Mouse (Mus musculus) ES-Bruce4 (cell line): Measurements from ENCODE around the gene C130050O18Rik. TPM values are rescaled to one million over a fixed set of nuclear protein-coding genes. Genes with fewer than 3 reads are reported as not detected.

Source experiments
- H3K27ac ChIP-seq: 2 replicates; pipeline ENCODE4 v1.5.1; 2012; ENCODE audit warnings: low read length, inconsistent platforms; ENCODE audit not compliant: insufficient read depth
- H3K27me3 ChIP-seq: 2 replicates; pipeline ENCODE4 v1.6.1; 2012; ENCODE audit warnings: mild to moderate bottlenecking, low read length, inconsistent platforms; ENCODE audit not compliant: control insufficient read depth, poor library complexity, insufficient read depth, severe bottlenecking
- H3K36me3 ChIP-seq: 2 replicates; pipeline ENCODE4 v1.6.1; 2012; ENCODE audit warnings: inconsistent platforms, mild to moderate bottlenecking, low read length, moderate library complexity; ENCODE audit not compliant: control insufficient read depth, poor library complexity, insufficient read depth, severe bottlenecking
- H3K4me1 ChIP-seq: one replicate; pipeline ENCODE4 v1.8.1; 2011; ENCODE audit warnings: low read length; ENCODE audit not compliant: control insufficient read depth, insufficient read depth
- H3K4me3 ChIP-seq: 2 replicates; pipeline ENCODE4 v1.5.1; 2011; ENCODE audit warnings: low read depth, mild to moderate bottlenecking, low read length
- H3K9ac ChIP-seq: 2 replicates; pipeline ENCODE4 v1.6.1; 2012; ENCODE audit warnings: low read depth, mild to moderate bottlenecking, inconsistent platforms; ENCODE audit not compliant: poor library complexity, severe bottlenecking
- H3K9me3 ChIP-seq: replicated peaks from 2 replicates; pipeline ENCODE4 v1.6.1; 2012; ENCODE audit warnings: mild to moderate bottlenecking, low read length, inconsistent platforms; ENCODE audit not compliant: control insufficient read depth, poor library complexity, insufficient read depth, severe bottlenecking
- CTCF ChIP-seq: IDR thresholded peaks from one replicate; pipeline ENCODE4 v1.8.1; 2011; ENCODE audit warnings: low read depth, low read length
- EP300 ChIP-seq: IDR thresholded peaks from 2 replicates; pipeline ENCODE4 v1.6.1; 2011; ENCODE audit warnings: low read depth, low read length; ENCODE audit not compliant: insufficient read depth
- POLR2A ChIP-seq: IDR thresholded peaks from one replicate; pipeline ENCODE4 v1.8.1; 2011; ENCODE audit warnings: low read length; ENCODE audit not compliant: insufficient read depth
- polyA plus RNA-seq: library from polyadenylated mRNA; stranded (reverse); fragments of >200 nt; gene quantifications from 2 replicates; pipeline ENCODE4 v1.2.4, GENCODE M21; 2011; ENCODE audit warnings: low read depth; ENCODE audit not compliant: missing spikeins, insufficient read depth, insufficient read length

C130050O18Rik gene
- polyA plus RNA-seq, 1 experiment: not detected

DNA sequence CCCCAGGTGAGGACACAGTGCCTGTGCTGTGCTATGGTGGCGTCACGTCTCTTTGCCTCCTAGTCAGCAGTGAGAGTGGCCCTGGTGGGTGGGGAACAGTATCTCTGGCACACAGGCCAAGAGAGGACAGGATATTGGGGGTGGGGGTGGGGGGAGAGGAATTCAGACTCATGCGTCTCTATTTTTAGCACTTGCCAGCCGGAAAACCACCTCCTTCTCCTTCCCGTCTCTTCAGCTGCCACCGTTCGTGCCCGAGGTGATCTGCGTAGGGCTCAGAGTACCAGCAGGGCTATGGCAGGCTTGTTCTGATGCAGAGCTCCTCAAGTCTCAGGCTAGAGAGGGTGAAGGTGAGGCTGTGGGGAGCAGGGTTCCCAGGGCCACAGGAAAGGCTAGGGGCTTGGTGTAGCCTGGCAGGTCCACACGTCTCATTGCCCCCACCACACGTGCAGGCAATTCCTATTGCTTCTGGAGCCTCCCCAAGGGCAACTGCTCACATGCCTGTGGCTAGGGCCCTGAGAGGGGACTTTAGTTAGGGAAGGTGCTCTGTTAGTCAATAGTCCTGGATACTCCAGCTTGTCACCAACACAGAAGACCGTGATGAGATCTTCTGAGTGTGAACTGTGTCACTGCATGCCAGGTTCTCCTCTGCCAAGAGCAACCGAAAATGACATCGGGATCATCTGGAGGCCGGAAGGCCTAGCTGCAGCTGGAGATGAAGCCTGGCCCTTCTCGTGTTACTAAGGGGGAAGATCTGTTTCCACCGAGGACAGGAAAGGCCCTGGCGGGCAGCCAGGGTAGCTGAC lies 27.4 kb upstream of the C130050O18Rik start, which contains the start of gene Gpr146:
TSS of gene Gpr146 (plus strand) at position 230 of the 803 bp plus-strand sequence.
- no peak within 1 kb of the TSS for H3K4me3 ChIP-seq
- no peak within 1 kb of the TSS for H3K9ac ChIP-seq
- no peaks in the 10 kb centered on the region for H3K27me3 ChIP-seq
- no peak for TF ChIP-seq EP300
- no peak for TF ChIP-seq CTCF
- no peak for TF ChIP-seq POLR2A
- H3K27ac ChIP-seq: no peak within 1 kb of the TSS
- H3K4me1 ChIP-seq: peaks cover 3% of the 10 kb centered on the region
- no peaks in the 10 kb centered on the region for H3K36me3 ChIP-seq
- H3K9me3 ChIP-seq: no peaks in the 10 kb centered on the region

DNA sequence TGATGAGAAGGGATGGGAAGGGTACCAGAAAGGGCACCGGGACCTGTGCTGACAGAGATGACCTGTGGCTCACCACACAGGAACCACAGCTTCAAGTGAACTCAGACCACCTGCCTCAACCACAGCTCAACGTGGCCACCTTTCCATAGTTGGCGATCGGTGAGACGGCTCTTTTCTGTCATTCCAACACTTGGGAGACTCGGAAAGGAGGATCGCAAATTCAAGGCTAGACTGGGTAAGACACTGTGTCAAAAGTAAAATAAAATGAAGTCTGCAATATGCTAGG lies 26.9 kb upstream of the C130050O18Rik start:
- H3K4me3 ChIP-seq: no peak overlapping the region
- H3K4me1 ChIP-seq: peaks cover 3% of the 10 kb centered on the region
- no peaks in the 10 kb centered on the region for H3K9me3 ChIP-seq
- no peak for TF ChIP-seq POLR2A
- no peak for TF ChIP-seq CTCF
- no peak for TF ChIP-seq EP300
- H3K27ac ChIP-seq: no peak overlapping the region
- no peaks in the 10 kb centered on the region for H3K27me3 ChIP-seq
- H3K9ac ChIP-seq: no peak overlapping the region
- H3K36me3 ChIP-seq: no peaks in the 10 kb centered on the region

- Histone ChIP-seq H3K36me3 (no peaks in the 10 kb centered on the region), H3K27ac (no peak overlapping the region), H3K9ac (no peak overlapping the region), H3K4me1 (peaks cover 3% of the 10 kb centered on the region), H3K9me3 (no peaks in the 10 kb centered on the region), H3K4me3 (no peak overlapping the region), H3K27me3 (no peaks in the 10 kb centered on the region)
- no peak for TF ChIP-seq EP300
- no peak for TF ChIP-seq CTCF
- TF ChIP-seq POLR2A: no peak
Observed at GRCm38 (mm10) chr5:139378986-139379629, 26.0 kb upstream of the C130050O18Rik start.

- Histone ChIP-seq H3K9me3 (no peaks in the 10 kb centered on the region), H3K4me3 (peak overlapping the region; percentile 10; the same call in 1 of the 2 replicates), H3K27ac (no peak overlapping the region), H3K9ac (no peak overlapping the region), H3K27me3 (no peaks in the 10 kb centered on the region), H3K36me3 (no peaks in the 10 kb centered on the region), H3K4me1 (peaks cover 3% of the 10 kb centered on the region)
- TF ChIP-seq POLR2A: no peak
- no peak for TF ChIP-seq EP300
- TF ChIP-seq CTCF: no peak
Observed at GRCm38 (mm10) chr5:139379771-139380384, 25.2 kb upstream of the C130050O18Rik start.

DNA sequence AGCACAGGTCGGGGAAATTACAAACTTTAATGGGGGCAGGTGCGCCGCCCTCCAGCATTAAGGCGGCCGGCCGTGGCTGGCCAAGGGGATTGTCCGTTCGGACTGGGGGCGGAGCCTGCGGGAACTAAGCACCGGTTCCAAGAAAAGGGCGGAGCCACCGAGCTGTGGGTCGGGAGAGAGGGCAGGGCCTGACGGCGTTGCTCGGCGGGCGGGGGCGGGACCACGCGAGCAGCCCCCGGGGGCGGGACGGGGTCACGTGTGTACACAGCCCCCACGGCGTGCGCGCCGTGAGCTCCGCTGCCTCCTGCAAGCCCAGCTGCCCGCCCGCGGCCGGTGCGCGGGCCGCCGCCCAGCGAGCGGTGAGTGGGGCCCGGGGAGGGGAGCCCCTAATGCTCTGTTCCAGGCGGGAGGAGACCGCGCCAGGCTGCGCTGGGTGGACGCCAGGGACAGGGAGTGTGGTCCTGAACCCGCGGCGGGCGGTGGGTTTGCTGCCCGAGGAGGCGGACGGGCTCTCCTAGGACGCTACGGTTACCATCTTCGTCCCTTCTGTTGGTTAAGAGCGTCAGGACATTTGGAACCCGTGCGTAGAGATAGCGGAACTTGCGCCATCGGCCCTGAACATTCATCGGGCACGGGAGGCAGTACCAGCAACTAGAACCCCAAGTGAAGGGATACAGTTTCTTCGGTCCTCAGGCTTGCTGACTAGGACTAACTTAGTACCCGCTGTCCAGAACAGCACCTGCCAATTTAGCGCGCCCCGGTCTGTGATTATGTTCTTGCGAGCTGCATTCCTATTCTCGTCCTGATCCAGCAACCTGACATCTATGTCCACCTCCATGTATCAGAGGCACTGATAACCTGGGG lies 24.5 kb upstream of the C130050O18Rik start:
- Histone ChIP-seq H3K4me1 (no peaks in the 10 kb centered on the region), H3K27me3 (no peaks in the 10 kb centered on the region), H3K4me3 (peak overlapping the region; percentile 70), H3K36me3 (no peaks in the 10 kb centered on the region), H3K9ac (peak overlapping the region; percentile 30), H3K9me3 (no peaks in the 10 kb centered on the region), H3K27ac (no peak overlapping the region)
- no peak for TF ChIP-seq CTCF
